ENCODE assay signal across 18 mouse cellular contexts in the genomic region with DNA sequence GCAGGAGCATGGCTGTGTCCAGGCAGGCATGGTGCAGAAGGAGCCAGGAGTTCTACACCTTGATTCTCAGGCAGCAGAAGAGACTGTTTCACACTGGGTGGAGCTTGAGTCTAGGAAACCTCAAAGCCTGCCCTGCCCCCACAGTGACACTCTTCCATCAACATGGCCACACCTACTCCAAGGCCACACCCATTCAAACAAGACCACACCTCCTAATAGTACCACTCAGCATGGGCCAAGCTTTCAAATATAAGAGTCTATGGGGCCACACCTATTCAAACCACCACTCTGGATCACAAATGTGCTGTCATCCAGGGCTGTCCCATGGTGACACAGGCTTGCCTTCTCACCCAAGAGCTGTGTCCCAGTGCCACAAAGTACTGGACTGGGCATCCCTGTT. TPM values are rescaled to one million over a fixed set of nuclear protein-coding genes. Genes with fewer than 3 reads are reported as not detected.
DNase-seq lines count a peak whose midpoint lies in the region; ATAC-seq lines count a peak whose summit lies in the region.
"Had no signal": no experiment of that assay in that cellular context is flagged by ENCODE, and none has a peak within 500 bp of the region (broad histone marks: within the 10 kb centered on the region; RNA-seq: fewer than 3 reads in every experiment).

No protein-coding gene starts in this region.

- H3K27me3 ChIP-seq in hindbrain, embryonic 11.5 days (ENCODE audit: control insufficient read depth, insufficient read depth, low read length), result no peaks in the 10 kb centered on the region
- no peaks in the 10 kb centered on the region for H3K27me3 ChIP-seq in hindbrain, embryonic 14.5 days (ENCODE audit: control insufficient read depth, insufficient read depth, low read length)
- H3K27me3 ChIP-seq in lung, embryonic 15.5 days, result no peaks in the 10 kb centered on the region
- H3K27me3 ChIP-seq: Patski had no signal

- no peaks in the 10 kb centered on the region for H3K4me1 ChIP-seq in hindbrain, embryonic 11.5 days (replicated peaks; ENCODE audit: control insufficient read depth, insufficient read depth, low read length)
- H3K4me1 ChIP-seq in hindbrain, embryonic 14.5 days (replicated peaks; ENCODE audit: control insufficient read depth, insufficient read depth, low read length), result 0 out of 2 replicates have a peak, but pooled peaks cover 1% of the 10 kb centered on the region
- peaks cover 3% of the 10 kb centered on the region; the same call in 1 of the 2 replicates for H3K4me1 ChIP-seq in lung, embryonic 15.5 days

- no peak overlapping the region for H3K9ac ChIP-seq in hindbrain, embryonic 11.5 days (ENCODE audit: low read depth, low read length)
- no peak overlapping the region for H3K9ac ChIP-seq in hindbrain, embryonic 14.5 days
- no peak overlapping the region for H3K9ac ChIP-seq in lung, embryonic 15.5 days

- H3K4me2 ChIP-seq in hindbrain, embryonic 11.5 days (replicated peaks; ENCODE audit: low read depth, low read length), result no peak overlapping the region
- no peak overlapping the region for H3K4me2 ChIP-seq in hindbrain, embryonic 14.5 days (replicated peaks)
- no peak overlapping the region for H3K4me2 ChIP-seq in lung, embryonic 15.5 days

- H3K9me3 ChIP-seq in hindbrain, embryonic 11.5 days (ENCODE audit: control insufficient read depth, low read length), result no peaks in the 10 kb centered on the region
- no peaks in the 10 kb centered on the region for H3K9me3 ChIP-seq in hindbrain, embryonic 14.5 days (ENCODE audit: control insufficient read depth, low read length)
- H3K9me3 ChIP-seq in lung, embryonic 15.5 days, result no peaks in the 10 kb centered on the region
- H3K9me3 ChIP-seq: hindbrain, embryonic 10.5 days had no signal

- no peak overlapping the region for H3K27ac ChIP-seq in hindbrain, embryonic 11.5 days (ENCODE audit: low read depth, low read length)
- H3K27ac ChIP-seq in hindbrain, embryonic 14.5 days, result no peak overlapping the region
- H3K27ac ChIP-seq in lung, embryonic 15.5 days, result no peak overlapping the region
- H3K27ac ChIP-seq: heart, adult 2 months; hindbrain, embryonic 10.5 days had no signal

- H3K4me3 ChIP-seq in hindbrain, embryonic 11.5 days (ENCODE audit: low read depth, low read length), result no peak overlapping the region
- no peak overlapping the region for H3K4me3 ChIP-seq in hindbrain, embryonic 14.5 days (replicated peaks; ENCODE audit: low read length)
- H3K4me3 ChIP-seq in lung, embryonic 15.5 days, result no peak overlapping the region
- H3K4me3 ChIP-seq: heart, adult 2 months; hindbrain, embryonic 10.5 days had no signal

- no peak for DNase-seq in hindbrain, embryonic 11.5 days (ENCODE audit: low spot score)
- no peak for DNase-seq in hindbrain, embryonic 14.5 days (ENCODE audit: low spot score)
- DNase-seq in lung, postnatal 4 days, result no peak
- peak; percentile 91 for DNase-seq in ES-CJ7 (ENCODE audit: low read depth, low spot score)
- no peak for DNase-seq in cerebellum, postnatal 4 days (ENCODE audit: low spot score in 2 of 2)
- DNase-seq: adrenal gland, postnatal 25 days; cerebellum, adult 11 months; embryo, embryonic 11 days; heart, adult 2 months; kidney, postnatal 4 days; layer of hippocampus, adult 9-11 months; right cerebral cortex, postnatal 4 days had no signal

- no peaks in the 10 kb centered on the region for H3K36me3 ChIP-seq in hindbrain, embryonic 11.5 days (ENCODE audit: control insufficient read depth, insufficient read depth, low read length)
- H3K36me3 ChIP-seq in hindbrain, embryonic 14.5 days (replicated peaks; ENCODE audit: control insufficient read depth, insufficient read depth), result no peaks in the 10 kb centered on the region
- no peaks in the 10 kb centered on the region for H3K36me3 ChIP-seq in lung, embryonic 15.5 days
- H3K36me3 ChIP-seq: hindbrain, embryonic 10.5 days had no signal

- 0 out of 2 replicates have a peak, but pooled peaks have one; percentile 11 for ATAC-seq in hindbrain, embryonic 11.5 days (ENCODE audit: low FRiP score)
- no peak for ATAC-seq in hindbrain, embryonic 14.5 days (ENCODE audit: low FRiP score)
- 0 out of 2 replicates have a peak, but pooled peaks have one; percentile 6 for ATAC-seq in lung, embryonic 15.5 days (ENCODE audit: borderline replicate concordance, extremely low read depth, low FRiP score, low TSS enrichment)
- peak; percentile 54 for ATAC-seq in megakaryocyte progenitor cell, adult 5-6 weeks (replicated peaks; ENCODE audit: poor library complexity)
- ATAC-seq: intestine, embryonic 16.5 days; lung, postnatal 0 days; Patski had no signal

RNA-seq across cellular contexts. Expression of a gene that starts 20.8 kb away (rescaled TPM):
- 96.2 and 130 TPM in 2 replicates for polyA plus RNA-seq in hindbrain, embryonic 11.5 days (2014; fragmentation: Nextera tagmentation; extraction: Ambion mirVana)
- polyA plus RNA-seq in hindbrain, embryonic 14.5 days (2014; fragmentation: Nextera tagmentation; extraction: Ambion mirVana), result 201 and 209 TPM in 2 replicates
- 50.2 and 52.8 TPM in 2 replicates for polyA plus RNA-seq in lung, embryonic 15.5 days (2015; fragmentation: Nextera tagmentation; extraction: Ambion mirVana)
- 9.0 and 13.4 TPM in 2 replicates for total RNA-seq in megakaryocyte progenitor cell, adult 5-6 weeks (2015)
- total RNA-seq in megakaryocyte progenitor cell, adult 5-6 weeks (2017), result 11.0 and 12.7 TPM in 2 replicates
